Mouse (Mus musculus) neural tube, embryonic 15.5 days (tissue): ENCODE measurements around the gene Pex14. TPM values are rescaled to one million over a fixed set of nuclear protein-coding genes. Genes with fewer than 3 reads are reported as not detected.

Source experiments
- ATAC-seq: fragments of 200-750 bp; cut with Nextera tagmentation; 2 replicates; pipeline ENCODE4 v1.8.0; 2017; ENCODE audit warnings: mild to moderate bottlenecking, moderate TSS enrichment, moderate library complexity; ENCODE audit not compliant: low FRiP score
- H3K27ac ChIP-seq: fragments of 300-500 bp; sonication (generic); replicated peaks from 2 replicates; pipeline ENCODE4 v1.5.1; 2015; ENCODE audit warnings: mild to moderate bottlenecking, inconsistent platforms
- H3K27me3 ChIP-seq: fragments of 300-500 bp; sonication (generic); replicated peaks from 2 replicates; pipeline ENCODE4 v1.6.1; 2015; ENCODE audit warnings: inconsistent platforms
- H3K36me3 ChIP-seq: fragments of 300-500 bp; sonication (generic); 2 replicates; pipeline ENCODE4 v1.6.1; 2015; ENCODE audit warnings: inconsistent platforms
- H3K4me1 ChIP-seq: fragments of 300-500 bp; sonication (generic); 2 replicates; pipeline ENCODE4 v1.6.1; 2015; ENCODE audit warnings: inconsistent platforms
- H3K4me2 ChIP-seq: fragments of 300-500 bp; sonication (generic); 2 replicates; pipeline ENCODE4 v1.6.1; 2015; ENCODE audit warnings: inconsistent platforms, mild to moderate bottlenecking, moderate library complexity
- H3K4me3 ChIP-seq: fragments of 300-500 bp; sonication (generic); replicated peaks from 2 replicates; pipeline ENCODE4 v1.5.1; 2015; ENCODE audit warnings: mild to moderate bottlenecking, inconsistent platforms
- H3K9ac ChIP-seq: fragments of 300-500 bp; sonication (generic); replicated peaks from 2 replicates; pipeline ENCODE4 v1.6.1; 2015; ENCODE audit warnings: mild to moderate bottlenecking, inconsistent platforms
- H3K9me3 ChIP-seq: fragments of 300-500 bp; sonication (generic); replicated peaks from 2 replicates; pipeline ENCODE4 v1.6.1; 2016; ENCODE audit warnings: inconsistent platforms
- WGBS: fragments of 180-500 bp; shearing (Covaris S2); methylation state at CpG from one replicate; pipeline ENCODE4 v1.1.7; 2015; ENCODE audit warnings: mixed read lengths; 5-methylcytosine and 5-hydroxymethylcytosine counted together
- polyA plus RNA-seq: library from polyadenylated mRNA; unstranded; fragments of >200 nt; fragmentation: Nextera tagmentation; extraction: Ambion mirVana; gene quantifications from 2 replicates; pipeline ENCODE4 v1.2.1, GENCODE M21; 2015

The Pex14 gene
- polyA plus RNA-seq, 1 experiment from 2014 or later = 60.0 TPM

DNA sequence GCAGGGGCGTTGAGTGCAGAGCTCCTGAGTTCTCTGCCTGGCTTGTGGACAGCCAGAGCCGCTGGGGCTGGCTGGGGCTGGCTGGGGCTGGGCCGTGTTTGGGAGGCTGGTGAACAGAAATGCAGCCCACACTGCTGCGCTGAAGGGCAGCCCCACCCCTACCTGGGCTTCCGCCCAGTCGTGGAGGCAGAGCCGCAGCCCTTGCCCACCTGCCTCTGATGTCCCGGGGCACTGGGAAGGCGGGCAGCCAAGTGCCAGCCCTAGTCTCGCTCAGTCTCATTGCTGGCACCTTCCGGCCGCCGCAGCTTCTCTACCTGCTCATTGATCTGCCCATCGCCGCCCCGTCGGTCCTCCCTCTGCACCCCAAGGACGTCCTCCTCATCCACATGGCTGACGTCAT is 138.6 kb downstream of the Pex14 start:
- no peak overlapping the region for H3K9ac ChIP-seq
- H3K9me3 ChIP-seq = no peaks in the 10 kb centered on the region
- no peak overlapping the region for H3K4me3 ChIP-seq
- H3K36me3 ChIP-seq = 0 out of 2 replicates have a peak, but pooled peaks cover 3% of the 10 kb centered on the region
- peaks cover 4% of the 10 kb centered on the region; the same call in 1 of the 2 replicates for H3K4me1 ChIP-seq
- ATAC-seq = no peak
- no peak overlapping the region for H3K27ac ChIP-seq
- H3K27me3 ChIP-seq = no peaks in the 10 kb centered on the region
- WGBS = 95% methylated on average over 19 of the region's 19 CpGs
- no peak overlapping the region for H3K4me2 ChIP-seq

DNA sequence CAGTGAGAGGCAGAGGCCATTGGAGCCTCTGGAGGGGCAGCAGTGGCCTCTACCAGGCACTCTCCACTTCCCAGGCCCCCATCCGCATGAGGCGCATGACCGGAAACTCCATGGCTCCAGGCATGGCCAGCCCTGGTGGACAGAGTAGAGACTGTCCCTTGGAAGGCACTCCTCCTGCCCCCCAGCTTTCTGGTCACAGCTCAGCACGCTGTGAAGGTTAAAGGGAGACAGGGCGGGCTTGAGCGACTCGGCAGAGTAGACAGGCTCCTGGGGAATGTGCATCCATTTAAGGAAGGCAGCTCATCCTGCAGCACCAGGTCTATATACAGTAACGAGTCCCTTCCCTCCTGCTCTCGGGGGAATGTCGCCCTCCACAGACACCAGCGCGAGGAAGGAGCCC is 139.7 kb downstream of the Pex14 start:
- no peak overlapping the region for H3K4me3 ChIP-seq
- no peak overlapping the region for H3K27ac ChIP-seq
- no peaks in the 10 kb centered on the region for H3K9me3 ChIP-seq
- no peak overlapping the region for H3K4me2 ChIP-seq
- H3K4me1 ChIP-seq = peaks cover under 1% of the 10 kb centered on the region; the same call in 1 of the 2 replicates
- WGBS = 79% methylated on average over 12 of the region's 12 CpGs
- no peak for ATAC-seq
- peaks cover 2% of the 10 kb centered on the region; the same call in 1 of the 2 replicates for H3K27me3 ChIP-seq
- H3K9ac ChIP-seq = no peak overlapping the region
- H3K36me3 ChIP-seq = 0 out of 2 replicates have a peak, but pooled peaks cover 3% of the 10 kb centered on the region

DNA sequence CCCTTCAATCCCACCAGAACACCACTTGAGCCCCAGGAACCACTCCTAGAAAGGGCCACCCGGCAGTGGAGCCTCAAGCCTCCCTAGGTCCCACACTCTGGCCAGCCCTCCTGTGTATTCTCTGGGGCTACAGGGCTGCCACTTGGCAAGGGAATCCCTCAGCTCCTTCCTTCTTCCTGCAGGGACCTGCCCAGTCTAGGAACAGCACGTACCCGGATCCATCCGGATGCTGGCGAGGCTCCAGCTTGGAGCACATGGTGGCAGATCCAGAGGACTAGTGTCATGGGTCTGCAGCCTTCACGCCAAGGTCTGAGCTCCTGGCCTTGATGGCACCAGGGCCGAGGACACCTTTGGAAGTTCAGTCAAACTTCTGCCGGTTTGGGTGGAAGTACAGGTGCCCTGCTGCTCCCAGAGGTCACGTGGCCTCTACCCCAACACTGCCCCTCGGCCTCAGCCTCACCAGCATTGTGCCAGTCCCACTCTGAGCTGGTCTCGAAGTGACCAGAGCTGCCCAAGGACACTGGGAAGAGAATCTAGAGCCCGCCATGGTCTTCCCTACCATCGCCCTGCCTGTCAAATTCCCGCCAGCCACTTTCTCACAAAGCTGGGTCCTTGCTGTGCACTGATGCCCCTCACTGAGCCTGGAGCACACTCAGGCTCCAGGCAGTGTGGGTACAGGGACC is 144.4 kb downstream of the Pex14 start:
- Histone ChIP-seq H3K9me3 (no peaks in the 10 kb centered on the region), H3K9ac (no peak overlapping the region), H3K4me1 (peaks cover 28% of the 10 kb centered on the region), H3K4me3 (no peak overlapping the region), H3K4me2 (no peak overlapping the region), H3K27ac (no peak overlapping the region), H3K36me3 (no peaks in the 10 kb centered on the region), H3K27me3 (peaks cover 28% of the 10 kb centered on the region)
- ATAC-seq = no peak
- 81% methylated on average over 14 of the region's 14 CpGs for WGBS

DNA sequence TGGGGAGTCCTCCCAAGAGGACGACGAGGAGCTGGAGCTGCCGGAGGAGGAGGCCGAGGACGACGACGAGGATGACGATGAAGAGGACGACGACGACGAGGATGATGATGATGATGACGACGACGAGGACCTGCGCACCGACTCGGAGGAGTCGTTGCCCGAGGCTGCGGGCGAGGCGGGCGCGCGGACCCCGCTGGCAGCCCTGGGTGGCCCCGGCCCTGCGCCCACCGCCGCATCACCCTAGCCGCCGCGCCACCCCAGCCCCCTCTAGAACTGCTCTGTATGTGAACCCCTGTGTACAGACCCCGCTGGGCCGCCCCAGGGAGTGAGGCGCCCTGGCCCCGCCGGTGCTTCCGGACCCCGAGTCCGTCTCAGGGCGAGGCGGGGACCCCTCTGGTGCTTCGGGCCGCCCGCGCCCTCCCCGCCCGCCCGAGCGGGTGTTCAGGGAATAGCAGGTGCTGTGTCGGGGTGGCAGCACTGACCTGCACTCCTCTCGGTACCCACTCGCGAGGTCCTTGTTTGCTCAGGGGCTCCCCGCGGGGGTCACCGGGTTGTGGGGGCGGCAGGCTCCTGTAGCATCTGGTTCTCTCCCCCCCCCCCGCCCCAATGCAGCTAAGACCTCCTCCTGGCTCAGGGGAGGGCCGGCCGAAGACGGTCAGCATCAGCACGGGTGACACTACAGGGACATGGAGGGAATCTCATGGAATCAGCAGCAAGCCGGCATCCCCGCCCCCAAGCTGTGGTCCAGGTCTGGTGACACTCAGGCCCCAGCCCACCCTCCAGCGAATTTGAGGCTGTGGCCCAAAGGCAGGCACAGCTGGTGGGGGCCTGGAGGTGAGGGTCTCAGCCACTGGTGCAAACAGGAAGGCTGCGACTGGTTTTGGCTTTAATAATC is 147.1 kb downstream of the Pex14 start:
- Histone ChIP-seq H3K4me1 (peaks cover 29% of the 10 kb centered on the region), H3K4me2 (peak overlapping the region; percentile 75), H3K9ac (peak overlapping the region; percentile 44), H3K36me3 (no peaks in the 10 kb centered on the region), H3K27ac (peak overlapping the region; percentile 13; the same call in 1 of the 2 replicates), H3K4me3 (peak overlapping the region; percentile 40), H3K9me3 (no peaks in the 10 kb centered on the region), H3K27me3 (peaks cover 53% of the 10 kb centered on the region)
- peak; percentile 40; the same call in 1 of the 2 replicates for ATAC-seq
- 3% methylated on average over 66 of the region's 69 CpGs for WGBS

DNA sequence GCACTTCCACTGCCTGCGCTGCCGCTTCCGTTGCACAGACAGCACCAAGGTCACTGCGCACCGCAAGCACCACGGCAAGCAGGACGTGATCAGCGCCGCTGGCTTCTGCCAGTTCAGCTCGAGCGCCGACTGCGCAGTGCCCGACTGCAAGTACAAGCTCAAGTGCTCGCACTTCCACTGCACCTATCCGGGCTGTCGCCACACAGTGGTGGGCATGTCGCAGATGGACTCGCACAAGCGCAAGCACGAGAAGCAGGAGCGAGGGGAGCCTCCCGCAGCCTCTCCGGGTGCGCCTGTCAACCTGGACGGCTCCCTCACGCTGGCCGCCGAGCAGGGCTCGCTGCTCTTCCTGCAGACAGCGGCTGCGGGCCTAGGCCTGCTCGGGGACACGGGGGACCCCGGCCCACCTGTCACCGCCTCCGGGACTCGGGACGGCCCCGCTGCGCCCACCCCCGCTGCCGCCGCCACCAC is 147.8 kb downstream of the Pex14 start:
- Histone ChIP-seq H3K9ac (peak overlapping the region; percentile 44), H3K27ac (peak overlapping the region; percentile 13; the same call in 1 of the 2 replicates), H3K9me3 (no peaks in the 10 kb centered on the region), H3K27me3 (peaks cover 53% of the 10 kb centered on the region), H3K36me3 (no peaks in the 10 kb centered on the region), H3K4me2 (peak overlapping the region; percentile 75), H3K4me3 (peak overlapping the region; percentile 40), H3K4me1 (peaks cover 29% of the 10 kb centered on the region)
- 5% methylated on average over 44 of the region's 44 CpGs for WGBS
- peak; percentile 30; the same call in 1 of the 2 replicates for ATAC-seq

DNA sequence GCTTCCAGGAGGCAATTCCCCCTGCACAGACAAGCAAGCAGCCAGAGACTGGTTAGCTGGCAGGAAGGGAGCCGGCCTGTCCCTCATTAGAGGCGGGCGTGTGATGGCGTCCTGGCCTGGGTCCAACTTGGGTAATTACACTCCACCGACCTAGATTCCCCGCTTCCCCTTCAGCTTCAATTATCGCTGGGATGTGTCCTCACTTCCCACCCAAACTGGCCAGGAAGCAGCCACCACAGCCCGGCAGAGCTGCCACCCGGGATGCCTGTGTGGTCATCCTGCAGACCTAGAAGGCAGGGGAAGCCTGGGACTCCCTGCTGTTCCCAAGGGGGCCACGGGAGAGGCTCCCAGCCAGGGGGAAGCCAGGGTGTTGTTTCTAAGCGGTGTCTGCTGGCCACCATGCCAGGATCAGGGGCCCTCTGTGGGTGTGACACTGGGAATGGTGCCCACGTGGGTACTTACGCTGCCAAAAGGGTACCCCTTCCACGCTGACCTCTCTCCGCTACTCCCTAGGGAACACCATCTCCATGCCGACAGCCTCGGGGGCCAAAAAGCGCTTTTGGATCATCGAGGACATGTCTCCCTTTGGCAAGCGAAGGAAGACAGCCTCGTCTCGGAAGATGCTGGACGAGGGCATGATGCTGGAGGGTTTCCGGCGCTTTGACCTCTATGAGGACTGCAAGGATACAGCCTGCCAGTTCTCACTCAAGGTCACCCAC is 148.6 kb downstream of the Pex14 start:
- Histone ChIP-seq H3K4me2 (peak overlapping the region; percentile 75), H3K36me3 (no peaks in the 10 kb centered on the region), H3K4me3 (peak overlapping the region; percentile 40), H3K9ac (0 out of 2 replicates have a peak overlapping the region, but pooled peaks have one; percentile 21), H3K27ac (peak overlapping the region; percentile 35), H3K4me1 (peaks cover 29% of the 10 kb centered on the region), H3K9me3 (no peaks in the 10 kb centered on the region), H3K27me3 (peaks cover 53% of the 10 kb centered on the region)
- no peak for ATAC-seq
- WGBS = 26% methylated on average over 25 of the region's 25 CpGs

DNA sequence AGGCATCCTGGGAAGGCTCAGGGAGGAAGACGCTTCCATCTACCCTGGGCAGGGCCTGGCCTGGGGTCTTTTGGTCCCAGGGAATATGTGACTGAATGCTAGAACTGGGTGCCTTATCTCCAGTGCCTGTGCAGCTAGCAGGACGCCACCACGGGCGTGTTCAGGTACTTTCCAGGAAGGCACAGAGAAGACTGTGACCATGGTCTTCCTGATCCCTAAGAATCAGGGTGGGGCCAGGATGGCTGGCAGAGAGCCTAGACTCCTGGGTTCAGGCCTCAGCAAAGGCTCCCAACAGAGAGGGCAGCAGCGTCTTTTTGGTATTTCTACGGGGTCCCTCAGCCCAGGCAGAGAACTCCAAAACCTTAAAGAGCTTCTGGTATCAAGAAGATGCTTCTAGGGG is 149.2 kb downstream of the Pex14 start:
- H3K27ac ChIP-seq = peak overlapping the region; percentile 35; the same call in 1 of the 2 replicates
- no peak for ATAC-seq
- H3K4me3 ChIP-seq = no peak overlapping the region
- no peaks in the 10 kb centered on the region for H3K36me3 ChIP-seq
- H3K27me3 ChIP-seq = peaks cover 53% of the 10 kb centered on the region
- H3K4me1 ChIP-seq = peaks cover 29% of the 10 kb centered on the region
- H3K4me2 ChIP-seq = peak overlapping the region; percentile 75; the same call in 1 of the 2 replicates
- WGBS = 78% methylated on average over 6 of the region's 6 CpGs
- H3K9ac ChIP-seq = no peak overlapping the region
- H3K9me3 ChIP-seq = no peaks in the 10 kb centered on the region

DNA sequence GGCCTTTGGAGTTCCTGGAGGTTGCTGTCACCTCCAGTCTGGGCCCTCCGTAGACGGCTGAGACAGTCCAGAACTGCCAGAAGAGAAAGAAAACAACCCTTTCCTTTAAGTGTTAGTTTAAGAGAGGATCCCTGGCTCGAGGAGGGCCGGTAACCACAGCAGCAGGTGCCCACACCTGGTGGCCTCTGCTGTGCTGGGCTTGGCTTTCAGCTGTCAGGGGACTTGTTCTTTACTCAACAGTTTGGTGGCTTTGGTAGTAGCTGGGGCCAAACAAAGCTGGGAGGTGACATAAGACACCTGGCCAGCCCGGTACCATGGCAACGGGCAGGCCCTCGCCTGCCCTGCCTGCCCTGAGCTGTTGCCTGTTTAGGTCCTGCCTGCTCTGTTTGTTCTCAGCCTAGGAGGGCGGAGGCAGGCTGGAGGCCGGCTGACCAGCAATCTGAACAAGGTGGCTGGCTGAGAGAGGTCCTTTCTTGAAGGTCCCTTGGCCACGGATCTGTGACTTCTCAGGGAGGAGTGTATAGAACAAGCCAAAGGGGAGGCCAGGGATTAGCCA is 151.8 kb downstream of the Pex14 start:
- ATAC-seq = no peak
- peaks cover 27% of the 10 kb centered on the region for H3K4me1 ChIP-seq
- no peak overlapping the region for H3K4me3 ChIP-seq
- H3K27me3 ChIP-seq = peaks cover 47% of the 10 kb centered on the region
- 67% methylated on average over 10 of the region's 10 CpGs for WGBS
- H3K4me2 ChIP-seq = no peak overlapping the region
- no peaks in the 10 kb centered on the region for H3K9me3 ChIP-seq
- no peak overlapping the region for H3K27ac ChIP-seq
- H3K36me3 ChIP-seq = no peaks in the 10 kb centered on the region
- H3K9ac ChIP-seq = no peak overlapping the region

DNA sequence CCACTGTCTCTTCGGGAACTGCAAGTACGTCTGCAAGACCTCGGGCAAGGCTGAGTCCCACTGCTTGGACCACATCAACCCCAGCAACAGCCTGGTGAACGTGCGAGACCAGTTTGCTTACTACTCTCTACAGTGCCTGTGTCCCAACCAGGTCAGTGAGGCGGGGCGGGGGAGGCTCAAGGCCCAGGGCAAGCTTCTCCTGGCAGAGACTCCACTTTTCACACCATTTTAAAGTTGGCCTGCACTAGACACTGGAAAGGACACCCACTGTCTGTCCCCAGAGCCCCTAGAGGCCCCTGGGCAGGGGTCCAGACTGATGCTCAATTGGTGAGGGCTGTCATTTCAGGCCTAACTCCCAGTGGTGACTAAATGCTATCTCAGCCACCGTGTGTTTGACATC is 153.6 kb downstream of the Pex14 start:
- Histone ChIP-seq H3K9me3 (no peaks in the 10 kb centered on the region), H3K4me2 (no peak overlapping the region), H3K9ac (no peak overlapping the region), H3K27me3 (peaks cover 45% of the 10 kb centered on the region), H3K27ac (no peak overlapping the region), H3K36me3 (no peaks in the 10 kb centered on the region), H3K4me3 (no peak overlapping the region), H3K4me1 (peaks cover 18% of the 10 kb centered on the region)
- 86% methylated on average over 8 of the region's 8 CpGs for WGBS
- no peak for ATAC-seq

DNA sequence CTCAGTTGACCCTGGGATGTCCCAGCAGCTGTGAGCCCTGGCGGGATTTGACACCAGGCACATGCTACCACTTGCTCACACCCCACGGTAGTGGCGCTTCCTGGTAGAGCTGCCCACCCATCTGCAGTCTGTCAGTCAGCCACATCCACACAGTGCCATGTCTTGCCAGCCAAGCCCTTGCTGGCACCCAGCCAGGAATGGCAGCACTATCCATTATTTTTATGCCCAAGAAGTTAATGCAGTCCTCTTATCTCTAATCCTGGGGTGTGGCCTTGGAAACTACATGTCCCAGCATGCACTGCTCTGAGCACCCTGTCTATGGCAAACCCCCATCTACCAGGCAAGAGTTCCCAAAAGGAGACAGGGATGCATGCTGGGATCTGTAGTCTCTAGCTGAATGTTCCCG is 154.2 kb downstream of the Pex14 start:
- Histone ChIP-seq H3K4me2 (no peak overlapping the region), H3K36me3 (no peaks in the 10 kb centered on the region), H3K4me1 (peaks cover 18% of the 10 kb centered on the region), H3K9me3 (no peaks in the 10 kb centered on the region), H3K4me3 (no peak overlapping the region), H3K27me3 (peaks cover 42% of the 10 kb centered on the region), H3K27ac (no peak overlapping the region), H3K9ac (no peak overlapping the region)
- no peak; the same call in 1 of the 2 replicates for ATAC-seq
- 72% methylated on average over 4 of the region's 4 CpGs for WGBS

DNA sequence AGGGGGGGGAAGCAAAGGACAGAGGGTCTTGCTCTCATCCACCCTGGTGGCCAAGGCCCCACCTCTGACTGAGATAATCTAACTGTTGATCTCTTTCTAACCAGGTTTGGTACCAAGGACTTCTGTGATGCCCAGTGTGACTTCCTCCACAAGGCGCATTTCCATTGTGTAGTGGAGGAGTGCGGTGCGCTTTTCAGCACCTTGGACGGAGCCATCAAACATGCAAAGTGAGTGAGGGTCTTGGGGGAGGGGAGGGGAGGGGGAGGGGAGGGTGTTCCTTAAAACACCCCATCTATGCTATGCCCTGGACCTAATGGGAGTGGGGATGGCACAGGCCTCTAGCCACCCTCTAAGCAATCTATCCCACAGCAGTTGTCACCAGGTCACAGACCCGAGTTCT is 156.6 kb downstream of the Pex14 start:
- WGBS = 46% methylated on average over 5 of the region's 5 CpGs
- ATAC-seq = no peak
- peaks cover 37% of the 10 kb centered on the region for H3K27me3 ChIP-seq
- H3K27ac ChIP-seq = no peak overlapping the region
- H3K4me2 ChIP-seq = no peak overlapping the region
- no peaks in the 10 kb centered on the region for H3K9me3 ChIP-seq
- no peak overlapping the region for H3K4me3 ChIP-seq
- H3K4me1 ChIP-seq = peaks cover 27% of the 10 kb centered on the region
- no peak overlapping the region for H3K9ac ChIP-seq
- H3K36me3 ChIP-seq = no peaks in the 10 kb centered on the region
